Mouse (Mus musculus) ES-E14 (cell line): Measurements from ENCODE around the gene Ttn.

ENCODE experiments used
- CHD2 ChIP-seq: IDR thresholded peaks from 2 replicates; pipeline ENCODE4 v1.6.1; 2014; ENCODE audit warnings: mild to moderate bottlenecking, low read depth, low read length, inconsistent platforms
- HCFC1 ChIP-seq: IDR thresholded peaks from 2 replicates; pipeline ENCODE4 v1.6.1; 2012; ENCODE audit warnings: low read length, inconsistent platforms, borderline replicate concordance; ENCODE audit not compliant: insufficient read depth
- MAFK ChIP-seq: IDR thresholded peaks from 2 replicates; pipeline ENCODE4 v1.6.1; 2014; ENCODE audit warnings: mild to moderate bottlenecking, low read depth, low read length, inconsistent platforms; ENCODE audit not compliant: insufficient read depth
- ZC3H11A ChIP-seq: IDR thresholded peaks from 2 replicates; pipeline ENCODE4 v1.6.1; 2012; ENCODE audit warnings: low read depth, mild to moderate bottlenecking, inconsistent platforms, low read length, borderline replicate concordance

DNA sequence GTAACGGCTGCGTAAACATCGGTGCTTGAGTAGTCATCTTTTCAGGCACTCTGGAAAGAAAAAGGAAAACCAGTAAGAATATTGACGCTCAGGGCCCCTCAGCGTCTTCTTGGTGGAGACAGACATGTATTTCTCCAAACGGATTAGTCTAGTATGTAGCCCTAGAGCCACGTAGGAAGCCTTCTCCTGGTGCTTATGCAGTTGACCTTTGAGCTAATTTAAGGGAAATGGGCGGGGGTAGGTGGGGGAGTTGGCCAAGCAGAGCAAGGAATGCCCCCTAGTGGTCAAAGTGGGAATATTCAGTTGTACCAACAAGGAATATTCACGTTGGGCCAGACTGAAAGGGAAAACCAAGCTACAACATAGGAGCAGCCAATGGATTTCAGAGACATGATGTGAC is 2.2 kb downstream of the Ttn start:
- TF ChIP-seq CHD2 (no peak), HCFC1 (no peak), MAFK (no peak), ZC3H11A (0 out of 2 replicates have a peak, but pooled peaks have one; percentile 23)
